Mouse (Mus musculus) stomach, embryonic 14.5 days (tissue): ENCODE measurements around the gene Gm15217. TPM values are rescaled to one million over a fixed set of nuclear protein-coding genes. Genes with fewer than 3 reads are reported as not detected.

Experiments
- ATAC-seq: fragments of 200-750 bp; cut with Nextera tagmentation; 2 replicates; pipeline ENCODE4 v1.8.0; 2017; ENCODE audit warnings: low read depth, moderate TSS enrichment; ENCODE audit not compliant: insufficient number of reproducible peaks, insufficient read depth, low FRiP score
- H3K27ac ChIP-seq: fragments of 300-500 bp; sonication (generic); 2 replicates; pipeline ENCODE4 v1.5.1; 2014; ENCODE audit warnings: mild to moderate bottlenecking, low read length, moderate library complexity, mixed read lengths
- H3K27me3 ChIP-seq: fragments of 300-500 bp; sonication (generic); 2 replicates; pipeline ENCODE4 v1.6.1; 2014; ENCODE audit warnings: low read length, control low read depth, mixed read lengths; ENCODE audit not compliant: control insufficient read depth, insufficient read depth
- H3K36me3 ChIP-seq: fragments of 300-500 bp; sonication (generic); 2 replicates; pipeline ENCODE4 v1.6.1; 2014; ENCODE audit warnings: mild to moderate bottlenecking, control low read depth, low read length, moderate library complexity, mixed read lengths; ENCODE audit not compliant: control insufficient read depth, insufficient read depth
- H3K4me1 ChIP-seq: fragments of 300-500 bp; sonication (generic); 2 replicates; pipeline ENCODE4 v1.6.1; 2014; ENCODE audit warnings: low read length, control low read depth, mixed read lengths; ENCODE audit not compliant: control insufficient read depth, insufficient read depth
- H3K4me2 ChIP-seq: fragments of 300-500 bp; sonication (generic); replicated peaks from 2 replicates; pipeline ENCODE4 v1.6.1; 2014; ENCODE audit warnings: low read depth, low read length, control low read depth
- H3K4me3 ChIP-seq: fragments of 300-500 bp; sonication (generic); 2 replicates; pipeline ENCODE4 v1.5.1; 2014; ENCODE audit warnings: low read depth, low read length, control low read depth
- H3K9ac ChIP-seq: fragments of 300-500 bp; sonication (generic); replicated peaks from 2 replicates; pipeline ENCODE4 v1.6.1; 2014; ENCODE audit warnings: low read depth, mild to moderate bottlenecking, control low read depth, low read length, moderate library complexity, mixed read lengths
- H3K9me3 ChIP-seq: fragments of 300-500 bp; sonication (generic); 2 replicates; pipeline ENCODE4 v1.6.1; 2016; ENCODE audit warnings: low read depth, low read length, control low read depth; ENCODE audit not compliant: control insufficient read depth
- WGBS: fragments of 180-500 bp; shearing (Covaris S2); extraction: QIAGEN DNeasy Blood & Tissue Kit; methylation state at CpG from one replicate; pipeline ENCODE4 v1.1.7; 2014; 5-methylcytosine and 5-hydroxymethylcytosine counted together
- polyA plus RNA-seq: library from polyadenylated mRNA; unstranded; fragments of >200 nt; fragmentation: Nextera tagmentation; extraction: Ambion mirVana; gene quantifications from 2 replicates; pipeline ENCODE4 v1.2.1, GENCODE M21; 2014

The Gm15217 gene
- polyA plus RNA-seq, 1 experiment from 2014 or later, result 1.1 TPM

DNA sequence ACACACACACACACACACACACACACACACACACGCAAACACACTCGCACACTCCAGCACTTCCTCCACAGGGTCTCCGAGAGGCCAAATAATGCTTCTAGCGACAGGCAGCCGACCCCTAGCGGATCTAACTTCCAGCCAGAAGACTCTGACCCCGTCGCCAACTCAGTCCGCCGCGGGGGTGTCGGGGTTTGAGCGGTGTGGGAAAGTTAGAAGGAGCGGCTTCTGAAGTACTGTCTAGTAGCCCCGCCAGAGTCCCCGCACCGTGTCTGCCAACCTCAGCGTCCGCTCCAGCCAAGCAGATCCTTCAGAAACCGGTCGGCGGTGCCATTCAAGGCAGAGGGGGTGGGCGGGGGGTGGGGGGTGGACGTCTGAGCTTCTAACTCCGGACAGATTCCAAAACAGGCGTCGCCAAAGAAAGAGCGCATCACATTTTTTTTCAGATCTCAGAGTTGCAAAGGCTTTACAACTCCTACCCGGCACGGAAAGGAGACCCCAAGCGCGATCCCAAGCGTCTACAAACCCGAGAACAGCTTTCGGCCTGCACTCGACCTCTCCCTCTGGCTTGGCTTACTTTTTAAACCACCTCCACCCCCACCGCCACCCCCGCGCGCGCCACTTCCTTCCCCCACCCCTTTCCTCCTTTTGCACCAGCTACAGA, 8.7 kb downstream of the Gm15217 start:
- peak overlapping the region; percentile 53 for H3K4me3 ChIP-seq
- H3K9ac ChIP-seq, result peak overlapping the region; percentile 74
- ATAC-seq, result peak; percentile 8; the same call in 1 of the 2 replicates
- H3K36me3 ChIP-seq, result peaks cover 10% of the 10 kb centered on the region
- no peaks in the 10 kb centered on the region for H3K27me3 ChIP-seq
- H3K9me3 ChIP-seq, result no peaks in the 10 kb centered on the region
- no peaks in the 10 kb centered on the region for H3K4me1 ChIP-seq
- peak overlapping the region; percentile 88 for H3K27ac ChIP-seq
- under 1% methylated on average over 41 of the region's 41 CpGs for WGBS
- peak overlapping the region; percentile 74 for H3K4me2 ChIP-seq

DNA sequence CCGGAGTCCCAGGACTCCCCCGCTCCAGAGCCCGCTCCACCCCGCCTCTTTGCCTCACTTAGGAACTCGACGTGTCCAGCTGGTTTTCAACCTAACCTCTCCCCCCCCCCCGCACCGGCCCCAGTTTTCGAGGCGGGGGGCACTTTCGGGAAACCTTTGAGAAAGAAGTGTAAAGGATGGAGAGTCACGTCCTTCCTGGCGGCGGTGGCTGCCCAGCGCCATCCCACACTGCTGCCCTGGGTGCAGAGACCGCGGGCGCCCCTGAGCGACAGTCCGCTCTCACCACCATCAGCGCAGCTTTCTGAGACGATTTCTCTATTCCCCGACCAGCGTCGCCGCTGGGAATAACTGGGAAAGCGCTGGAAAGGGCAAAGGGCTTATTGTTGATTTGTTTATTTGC, 9.4 kb downstream of the Gm15217 start:
- ATAC-seq, result no peak
- H3K4me3 ChIP-seq, result peak overlapping the region; percentile 53

DNA sequence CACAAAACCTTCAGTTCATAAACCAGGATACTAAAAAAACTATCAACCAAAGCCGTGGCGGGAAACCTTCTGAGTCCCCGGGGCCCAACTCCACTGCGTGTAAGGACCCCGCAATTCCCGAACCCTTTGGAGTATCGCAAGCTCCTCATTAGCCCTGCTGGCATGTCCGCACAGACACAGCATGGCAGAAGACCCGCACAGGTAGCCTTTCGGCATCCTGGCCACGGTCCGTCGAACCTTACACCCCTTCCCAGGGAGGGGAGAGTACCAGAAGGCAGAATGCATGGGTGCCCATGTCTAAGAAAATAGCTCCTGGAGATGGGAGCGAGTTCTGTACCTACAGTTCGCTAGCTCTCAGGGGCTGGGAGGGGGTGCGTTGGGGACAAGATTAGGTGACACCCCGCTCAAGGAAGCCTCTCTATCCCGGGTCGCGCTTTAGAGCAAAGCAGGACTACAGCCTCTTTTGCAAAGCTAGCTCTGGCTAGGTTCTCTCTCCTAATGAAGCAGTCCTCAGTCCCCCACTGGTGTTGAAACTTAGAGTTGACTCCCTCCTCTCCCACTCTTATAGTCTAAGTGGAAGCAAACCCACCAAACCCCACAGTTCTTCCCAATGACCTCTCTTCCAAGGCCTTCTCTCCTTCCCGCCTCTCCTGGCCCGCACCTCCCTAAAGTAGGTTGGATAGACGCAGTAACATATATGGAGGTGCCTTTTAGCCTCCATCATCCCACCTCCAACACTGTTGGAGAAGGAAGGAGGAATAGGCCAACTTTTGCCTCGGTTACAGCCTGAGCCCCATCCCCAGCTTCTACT, 10.4 kb downstream of the Gm15217 start:
- Histone ChIP-seq H3K4me1 (no peaks in the 10 kb centered on the region), H3K4me3 (peak overlapping the region; percentile 53), H3K36me3 (no peaks in the 10 kb centered on the region), H3K4me2 (peak overlapping the region; percentile 74), H3K9me3 (no peaks in the 10 kb centered on the region), H3K27me3 (no peaks in the 10 kb centered on the region), H3K9ac (peak overlapping the region; percentile 74), H3K27ac (peak overlapping the region; percentile 88)
- 8% methylated on average over 24 of the region's 24 CpGs for WGBS
- no peak for ATAC-seq

More for the DNA sequence above, 9.4 kb downstream of the Gm15217 start:
- Histone ChIP-seq H3K4me2 (peak overlapping the region; percentile 74), H3K9ac (peak overlapping the region; percentile 74), H3K9me3 (no peaks in the 10 kb centered on the region), H3K27ac (peak overlapping the region; percentile 88), H3K36me3 (peaks cover 7% of the 10 kb centered on the region; the same call in 1 of the 2 replicates), H3K27me3 (no peaks in the 10 kb centered on the region), H3K4me1 (no peaks in the 10 kb centered on the region)
- WGBS, result under 1% methylated on average over 27 of the region's 27 CpGs

DNA sequence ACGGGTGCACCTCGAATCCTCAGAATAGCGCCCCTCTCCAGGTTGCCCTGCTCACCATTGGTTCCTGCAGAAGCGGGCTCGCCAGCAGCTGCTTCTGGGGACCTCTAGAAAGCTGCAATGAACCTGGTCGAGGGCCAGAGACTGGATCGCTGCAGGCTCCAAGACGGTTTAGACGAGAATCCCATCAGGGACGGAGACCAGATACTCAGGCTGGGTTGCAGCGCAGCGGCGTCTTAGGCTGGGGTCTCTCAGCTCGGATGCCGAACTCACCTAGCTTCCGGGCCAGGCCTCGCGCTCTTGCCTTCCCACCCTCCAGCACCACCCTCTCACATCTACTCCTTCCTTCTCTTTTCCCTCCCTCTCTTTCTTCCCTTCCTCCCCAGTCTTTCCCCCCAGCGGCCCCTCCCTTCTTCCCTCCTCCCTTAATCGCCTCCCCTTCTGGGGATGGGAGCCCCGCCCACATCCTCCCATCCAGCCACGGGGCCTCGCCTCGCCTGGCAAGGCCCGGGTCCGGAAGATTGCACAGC, 11.1 kb downstream of the Gm15217 start, which contains the start of gene Bmp4:
Gene Bmp4 (minus strand): TSS at position 421 of the 527 bp plus-strand sequence.
- H3K27ac ChIP-seq, result peak within 1 kb of the TSS; percentile 88
- no peaks in the 10 kb centered on the region for H3K9me3 ChIP-seq
- peak within 1 kb of the TSS; percentile 74 for H3K4me2 ChIP-seq
- peak within 1 kb of the TSS; percentile 53 for H3K4me3 ChIP-seq
- H3K4me1 ChIP-seq, result no peaks in the 10 kb centered on the region
- H3K27me3 ChIP-seq, result no peaks in the 10 kb centered on the region
- WGBS, result 2% methylated on average over 26 of the region's 26 CpGs
- peak within 1 kb of the TSS; percentile 74 for H3K9ac ChIP-seq
- ATAC-seq, result peak; percentile 14
- H3K36me3 ChIP-seq, result no peaks in the 10 kb centered on the region

DNA sequence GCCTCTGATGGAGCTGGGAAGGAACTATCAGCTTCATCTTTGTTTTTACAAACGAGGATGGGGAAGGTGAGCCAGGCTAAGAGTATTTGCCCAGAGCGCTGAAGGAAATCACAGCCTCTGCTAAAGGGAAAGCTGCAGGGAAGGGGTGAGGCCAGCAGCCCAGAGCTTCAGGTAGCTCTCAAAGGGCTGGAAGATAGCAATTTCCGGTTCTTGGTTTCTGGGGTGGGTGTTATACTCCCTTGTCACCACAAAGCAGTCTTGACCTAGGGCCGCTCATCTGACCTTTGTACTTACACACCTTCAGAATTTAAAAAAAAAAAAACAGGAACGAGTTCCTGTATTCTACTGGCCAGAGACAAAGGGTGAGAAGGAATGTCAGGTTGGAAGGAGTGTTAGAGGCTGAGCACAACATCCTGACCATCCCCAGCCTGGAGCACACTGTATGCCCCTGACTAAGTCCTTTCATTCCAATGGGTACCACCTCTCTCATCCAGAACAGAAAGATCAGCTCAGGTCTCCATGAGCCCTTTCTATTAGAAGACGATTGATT, 12.5 kb downstream of the Gm15217 start:
- 46% methylated on average over 6 of the region's 6 CpGs for WGBS
- no peaks in the 10 kb centered on the region for H3K36me3 ChIP-seq
- no peak overlapping the region for H3K4me3 ChIP-seq
- no peaks in the 10 kb centered on the region for H3K4me1 ChIP-seq
- no peak overlapping the region for H3K9ac ChIP-seq
- ATAC-seq, result no peak
- no peaks in the 10 kb centered on the region for H3K27me3 ChIP-seq
- H3K9me3 ChIP-seq, result no peaks in the 10 kb centered on the region
- H3K4me2 ChIP-seq, result no peak overlapping the region
- no peak overlapping the region for H3K27ac ChIP-seq

DNA sequence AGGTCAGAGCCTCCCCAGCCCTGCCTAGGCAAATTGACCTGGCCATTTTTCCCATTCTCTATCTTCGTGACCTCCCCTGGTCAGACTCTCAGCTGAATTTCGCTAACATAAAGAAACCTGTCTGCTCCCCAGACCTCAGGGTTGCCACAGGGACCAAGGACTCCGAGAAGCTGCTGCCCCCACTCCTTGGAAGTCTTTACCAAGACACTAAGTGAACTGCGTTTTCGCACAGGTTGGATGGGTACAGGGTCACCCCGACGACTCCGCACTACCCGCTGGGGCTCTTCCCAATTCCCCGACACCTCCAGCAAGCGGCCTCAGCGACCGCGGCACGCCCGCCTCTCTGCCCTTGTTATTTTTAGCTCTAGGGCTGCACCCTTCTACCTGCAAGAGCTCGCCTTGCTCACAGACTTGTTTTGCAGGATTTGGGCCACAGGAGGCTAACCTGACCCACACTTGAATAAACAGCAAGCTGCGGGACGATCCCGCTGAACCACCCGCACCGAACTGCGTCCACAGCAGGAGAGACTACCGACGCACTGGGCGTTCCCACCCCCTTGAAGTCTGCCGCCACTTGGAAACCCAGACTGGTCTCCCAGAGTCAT, 19.0 kb downstream of the Gm15217 start:
- 7% methylated on average over 27 of the region's 27 CpGs for WGBS
- no peak overlapping the region for H3K9ac ChIP-seq
- ATAC-seq, result peak; percentile 77

DNA sequence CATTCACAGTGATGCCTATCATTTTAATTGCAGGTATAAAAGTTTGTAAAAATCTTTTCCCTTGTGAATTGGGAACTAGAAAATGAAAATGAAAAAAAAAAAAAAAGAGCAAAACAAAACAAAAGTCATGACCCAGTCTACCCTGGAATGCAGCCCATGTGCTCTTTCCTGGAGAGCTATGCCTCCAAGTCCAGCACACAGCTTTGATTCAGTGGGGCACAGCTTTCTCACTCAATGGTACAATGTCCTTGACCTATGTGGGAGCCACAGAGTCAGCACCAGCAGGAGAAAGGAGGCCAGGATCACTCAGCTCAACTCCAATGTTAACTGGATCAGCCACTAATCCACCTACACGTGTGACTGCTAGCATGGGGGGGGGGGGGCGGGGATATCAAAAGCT, 20.7 kb downstream of the Gm15217 start:
- Histone ChIP-seq H3K27me3 (peaks cover 5% of the 10 kb centered on the region; the same call in 1 of the 2 replicates), H3K9ac (no peak overlapping the region), H3K4me3 (no peak overlapping the region), H3K4me2 (no peak overlapping the region), H3K36me3 (no peaks in the 10 kb centered on the region), H3K9me3 (no peaks in the 10 kb centered on the region), H3K27ac (no peak overlapping the region), H3K4me1 (peaks cover 6% of the 10 kb centered on the region; the same call in 1 of the 2 replicates)
- no peak for ATAC-seq
- 60% methylated on average over 2 of the region's 2 CpGs for WGBS

More for the DNA sequence above, 19.0 kb downstream of the Gm15217 start:
- Histone ChIP-seq H3K27ac (no peak overlapping the region), H3K4me1 (peaks cover 6% of the 10 kb centered on the region; the same call in 1 of the 2 replicates), H3K36me3 (no peaks in the 10 kb centered on the region), H3K4me2 (peak overlapping the region; percentile 43), H3K9me3 (no peaks in the 10 kb centered on the region), H3K4me3 (peak overlapping the region; percentile 16; the same call in 1 of the 2 replicates), H3K27me3 (peaks cover 5% of the 10 kb centered on the region; the same call in 1 of the 2 replicates)

DNA sequence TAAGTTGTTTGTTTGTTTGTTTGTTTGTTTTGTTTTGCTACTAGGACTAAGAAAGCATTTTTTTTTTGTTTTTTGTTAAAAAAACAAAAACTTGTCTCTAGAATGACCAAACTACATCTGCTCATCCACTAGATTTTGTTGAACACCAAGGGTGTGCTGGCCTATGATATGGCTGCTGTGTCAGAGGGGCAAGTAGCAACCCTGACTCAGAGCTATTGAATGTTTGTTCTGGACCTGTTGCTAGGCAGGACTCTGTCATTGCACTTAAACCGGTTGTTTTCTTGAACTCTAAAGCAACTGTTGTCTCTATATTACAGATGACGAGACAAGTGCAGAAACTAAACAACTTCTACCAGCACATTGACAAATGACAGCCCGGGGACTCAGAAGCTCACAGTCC, 29.1 kb downstream of the Gm15217 start:
- no peak overlapping the region for H3K4me3 ChIP-seq
- H3K9me3 ChIP-seq, result no peaks in the 10 kb centered on the region
- H3K27me3 ChIP-seq, result no peaks in the 10 kb centered on the region
- 74% methylated on average over 3 of the region's 3 CpGs for WGBS
- H3K27ac ChIP-seq, result no peak overlapping the region
- no peaks in the 10 kb centered on the region for H3K4me1 ChIP-seq
- no peaks in the 10 kb centered on the region for H3K36me3 ChIP-seq
- no peak overlapping the region for H3K9ac ChIP-seq
- no peak for ATAC-seq
- no peak overlapping the region for H3K4me2 ChIP-seq
